Mouse (Mus musculus): ENCODE results near the gene Abhd16b.

Abhd16b gene

DNA sequence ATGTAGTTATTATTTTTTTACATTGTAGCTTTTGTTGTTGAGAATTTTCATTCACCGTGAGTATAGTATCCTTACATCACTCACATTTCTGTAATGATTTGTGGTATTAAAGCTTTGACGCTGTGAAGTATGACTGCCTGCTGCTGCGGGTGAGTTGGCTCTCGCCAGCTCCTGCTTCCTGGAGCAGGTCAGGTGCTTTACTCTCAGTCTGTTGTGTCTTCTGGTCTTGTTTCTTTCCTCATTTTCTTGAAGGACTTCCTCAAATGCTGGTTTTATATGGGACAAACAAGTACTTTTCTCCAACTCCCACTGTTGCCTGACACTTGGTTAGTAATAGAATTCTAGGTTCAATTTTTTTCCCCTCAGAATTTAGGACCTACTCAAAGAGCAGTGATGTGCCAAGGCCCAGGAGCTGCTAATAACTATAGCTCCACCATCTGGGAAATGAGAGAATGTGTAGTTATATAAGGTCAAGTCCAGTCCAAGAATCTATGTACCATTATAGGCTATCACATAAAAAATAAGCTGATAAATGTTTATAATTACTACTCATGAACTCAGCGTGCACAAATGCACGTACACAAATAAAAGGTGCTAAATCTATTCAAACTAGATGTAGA, 48.9 kb downstream of the Abhd16b start:
- DNase-seq = no peak
